Mouse (Mus musculus): ENCODE results near the gene Macrod2. TPM values are rescaled to one million over a fixed set of nuclear protein-coding genes. Genes with fewer than 3 reads are reported as not detected.

Macrod2 gene
- 28.9 and 31.0 TPM in 2 replicates for polyA plus RNA-seq (2015; fragmentation: Nextera tagmentation; extraction: Ambion mirVana)

DNA sequence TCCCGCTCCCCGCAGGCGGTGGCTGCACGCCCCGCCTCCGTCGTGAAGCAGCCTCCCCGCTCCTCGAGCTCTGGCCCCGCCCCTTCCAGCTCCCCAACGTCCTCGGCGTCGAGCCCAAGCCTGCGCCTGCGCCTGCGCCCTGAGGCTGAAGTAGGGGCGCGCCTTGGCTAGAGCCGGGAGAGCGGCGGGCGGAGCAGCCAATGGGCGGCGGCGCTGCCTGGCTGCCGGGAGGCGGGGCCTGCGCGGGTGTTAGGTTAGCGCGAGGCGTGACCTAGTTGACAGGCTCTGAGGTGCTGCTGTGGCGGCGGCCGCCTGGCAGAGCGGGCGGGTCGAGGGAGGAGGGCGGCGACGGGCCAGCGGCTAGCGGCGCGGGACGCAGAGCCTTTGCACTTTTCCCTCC, at the start of gene Macrod2:
Gene Macrod2, plus strand, starts transcription at position 131 of the 400 bp plus-strand sequence.
- Histone ChIP-seq H3K27ac (peak within 1 kb of the TSS; percentile 59; the same call in 1 of the 2 replicates), H3K4me1 (peaks cover 4% of the 10 kb centered on the region; the same call in 1 of the 2 replicates), H3K27me3 (peaks cover 6% of the 10 kb centered on the region; the same call in 1 of the 2 replicates), H3K9me3 (no peaks in the 10 kb centered on the region), H3K36me3 (no peaks in the 10 kb centered on the region), H3K4me2 (peak within 1 kb of the TSS; percentile 96), H3K4me3 (peak within 1 kb of the TSS; percentile 73), H3K9ac (peak within 1 kb of the TSS; percentile 39)
- ATAC-seq (ENCODE audit: insufficient number of reproducible peaks, low FRiP score, low TSS enrichment, low read depth) = peak; percentile 99
- WGBS = under 1% methylated on average over 44 of the region's 47 CpGs

DNA sequence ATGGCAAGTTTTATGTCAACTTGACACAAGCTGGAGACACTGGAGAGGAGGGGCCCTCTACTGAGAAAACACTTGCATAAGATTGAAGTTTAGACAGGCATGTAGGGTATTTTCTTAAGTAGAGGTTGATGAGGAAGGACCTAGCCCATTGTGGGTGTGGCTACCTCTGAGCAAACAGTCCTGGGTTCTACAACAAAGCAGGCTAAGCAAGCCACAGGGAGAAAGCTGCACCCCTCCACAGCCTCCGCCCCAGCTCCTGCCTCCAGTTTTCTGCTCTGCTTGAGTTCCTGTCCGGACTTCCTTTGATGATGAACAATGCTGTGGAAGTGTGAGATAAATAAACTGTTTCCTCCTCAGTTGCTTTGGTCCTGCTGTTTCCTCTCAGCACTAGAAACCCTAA, 35.2 kb upstream of the Macrod2 start:
- H3K36me3 ChIP-seq = no peaks in the 10 kb centered on the region
- H3K9me3 ChIP-seq = no peaks in the 10 kb centered on the region
- 59% methylated on average over 2 of the region's 2 CpGs for WGBS
- H3K27ac ChIP-seq = no peak overlapping the region
- no peak for ATAC-seq (ENCODE audit: insufficient number of reproducible peaks, low FRiP score, low TSS enrichment, low read depth)
- no peaks in the 10 kb centered on the region for H3K27me3 ChIP-seq
- H3K4me2 ChIP-seq = no peak overlapping the region
- no peak overlapping the region for H3K9ac ChIP-seq
- H3K4me1 ChIP-seq = no peaks in the 10 kb centered on the region
- no peak overlapping the region for H3K4me3 ChIP-seq

DNA sequence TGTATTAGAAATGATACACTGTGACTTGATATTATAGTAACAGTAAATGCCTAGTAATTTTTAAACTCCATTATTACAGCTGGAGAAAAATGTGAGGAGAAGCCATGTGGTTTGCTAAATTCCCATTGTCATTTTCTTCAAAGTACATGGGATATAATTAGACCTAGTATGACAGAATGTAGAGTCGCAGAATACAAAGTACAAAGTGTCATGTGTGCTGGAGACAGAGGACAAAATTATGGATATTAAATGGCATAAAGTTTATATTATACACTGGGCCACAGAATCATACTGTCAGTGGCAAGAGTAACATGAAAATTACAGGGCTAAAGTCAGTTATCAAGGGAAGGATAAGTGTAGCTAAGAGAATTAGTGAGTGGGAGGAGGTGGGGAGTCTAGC, 30.3 kb upstream of the Macrod2 start:
- no peaks in the 10 kb centered on the region for H3K4me1 ChIP-seq
- 83% methylated on average over 1 of the region's 1 CpGs for WGBS
- no peaks in the 10 kb centered on the region for H3K9me3 ChIP-seq
- no peaks in the 10 kb centered on the region for H3K36me3 ChIP-seq
- no peaks in the 10 kb centered on the region for H3K27me3 ChIP-seq
- no peak overlapping the region for H3K27ac ChIP-seq
- H3K9ac ChIP-seq = no peak overlapping the region
- no peak overlapping the region for H3K4me3 ChIP-seq
- no peak for ATAC-seq (ENCODE audit: insufficient number of reproducible peaks, low FRiP score, low TSS enrichment, low read depth)
- H3K4me2 ChIP-seq = no peak overlapping the region

DNA sequence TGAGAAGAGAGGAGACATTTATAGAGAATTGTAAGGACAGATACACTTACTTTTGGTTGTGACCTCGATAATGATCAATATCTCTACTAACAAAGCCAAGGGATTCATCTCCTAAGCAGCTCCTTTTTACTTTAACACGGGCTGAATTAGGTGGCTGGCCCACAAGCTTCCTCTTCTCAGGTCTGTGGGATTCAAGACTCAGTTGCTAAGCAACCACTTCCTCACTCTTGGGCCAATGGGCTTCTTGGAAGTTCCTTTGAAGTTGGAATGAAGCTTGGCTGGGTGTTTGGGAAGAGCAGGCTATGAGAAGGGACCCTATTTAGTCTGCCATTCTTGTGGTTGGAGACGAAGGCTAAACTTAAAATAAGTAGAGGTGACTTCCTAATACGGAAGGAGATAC, 5.6 kb upstream of the Macrod2 start, which contains the start of gene Sel1l2:
Gene Sel1l2, minus strand, starts transcription at position 182 of the 400 bp plus-strand sequence.
- 31% methylated on average over 4 of the region's 4 CpGs for WGBS
- Histone ChIP-seq H3K36me3 (no peaks in the 10 kb centered on the region), H3K9ac (no peak within 1 kb of the TSS), H3K27me3 (no peaks in the 10 kb centered on the region), H3K9me3 (no peaks in the 10 kb centered on the region), H3K4me3 (no peak within 1 kb of the TSS), H3K4me2 (no peak within 1 kb of the TSS), H3K27ac (no peak within 1 kb of the TSS), H3K4me1 (no peaks in the 10 kb centered on the region)
- no peak for ATAC-seq (ENCODE audit: insufficient number of reproducible peaks, low FRiP score, low TSS enrichment, low read depth)

- H3K4me2 ChIP-seq = peak overlapping the region; percentile 96
- peak overlapping the region; percentile 73 for H3K4me3 ChIP-seq
- H3K4me1 ChIP-seq = peaks cover 4% of the 10 kb centered on the region; the same call in 1 of the 2 replicates
- no peaks in the 10 kb centered on the region for H3K9me3 ChIP-seq
- peak overlapping the region; percentile 39 for H3K9ac ChIP-seq
- peaks cover 6% of the 10 kb centered on the region; the same call in 1 of the 2 replicates for H3K27me3 ChIP-seq
- no peaks in the 10 kb centered on the region for H3K36me3 ChIP-seq
- under 1% methylated on average over 46 of the region's 58 CpGs for WGBS
- ATAC-seq (ENCODE audit: insufficient number of reproducible peaks, low FRiP score, low TSS enrichment, low read depth) = peak; percentile 67
- H3K27ac ChIP-seq = 0 out of 2 replicates have a peak overlapping the region, but pooled peaks have one; percentile 59
Measured at GRCm38 (mm10) chr2:140395744-140396231, 679 bp downstream of the Macrod2 start.

- Histone ChIP-seq H3K9ac (no peak overlapping the region), H3K4me2 (no peak overlapping the region)
Measured at GRCm38 (mm10) chr2:140425844-140426243, 30.7 kb downstream of the Macrod2 start.

DNA sequence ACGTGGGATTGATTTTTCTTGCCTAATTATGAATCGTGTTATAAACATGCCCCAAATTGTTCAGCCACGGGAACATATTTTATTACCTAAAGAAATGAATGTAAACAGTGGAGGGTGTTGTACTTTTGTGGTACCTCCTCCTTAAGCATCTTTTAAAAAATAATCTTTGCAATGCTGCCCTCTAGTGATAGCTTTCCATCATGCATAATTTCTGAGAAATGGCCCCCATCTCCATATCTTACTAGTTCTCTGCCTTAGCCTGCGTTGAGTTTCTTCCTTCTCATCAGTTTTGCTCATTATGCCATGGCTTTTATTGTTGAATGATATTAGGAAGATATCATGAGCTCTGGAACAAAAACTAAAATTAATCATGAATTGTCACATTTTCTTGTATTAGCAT, 32.2 kb downstream of the Macrod2 start:
- ATAC-seq (ENCODE audit: insufficient number of reproducible peaks, low FRiP score, low TSS enrichment, low read depth) = no peak
- no peak overlapping the region for H3K9ac ChIP-seq
- H3K9me3 ChIP-seq = no peaks in the 10 kb centered on the region
- H3K27me3 ChIP-seq = no peaks in the 10 kb centered on the region
- no peak overlapping the region for H3K27ac ChIP-seq
- H3K36me3 ChIP-seq = no peaks in the 10 kb centered on the region
- no peaks in the 10 kb centered on the region for H3K4me1 ChIP-seq
- 13% methylated on average over 4 of the region's 4 CpGs for WGBS
- H3K4me2 ChIP-seq = no peak overlapping the region
- H3K4me3 ChIP-seq = no peak overlapping the region

More at GRCm38 (mm10) chr2:140425844-140426243, 30.7 kb downstream of the Macrod2 start:
- no peaks in the 10 kb centered on the region for H3K4me1 ChIP-seq
- H3K27ac ChIP-seq = no peak overlapping the region
- ATAC-seq (ENCODE audit: insufficient number of reproducible peaks, low FRiP score, low TSS enrichment, low read depth) = no peak
- H3K9me3 ChIP-seq = no peaks in the 10 kb centered on the region
- H3K4me3 ChIP-seq = no peak overlapping the region
- no peaks in the 10 kb centered on the region for H3K36me3 ChIP-seq
- no peaks in the 10 kb centered on the region for H3K27me3 ChIP-seq

GRCm38 (mm10) chr2:140439081-140439480, 44.0 kb downstream of the Macrod2 start:
- Histone ChIP-seq H3K4me3 (no peak overlapping the region), H3K27ac (no peak overlapping the region), H3K36me3 (no peaks in the 10 kb centered on the region), H3K4me1 (no peaks in the 10 kb centered on the region; the same call in 1 of the 2 replicates), H3K4me2 (no peak overlapping the region), H3K9me3 (no peaks in the 10 kb centered on the region), H3K27me3 (no peaks in the 10 kb centered on the region), H3K9ac (no peak overlapping the region)
- no peak for ATAC-seq (ENCODE audit: insufficient number of reproducible peaks, low FRiP score, low TSS enrichment, low read depth)
- 38% methylated on average over 4 of the region's 4 CpGs for WGBS

DNA sequence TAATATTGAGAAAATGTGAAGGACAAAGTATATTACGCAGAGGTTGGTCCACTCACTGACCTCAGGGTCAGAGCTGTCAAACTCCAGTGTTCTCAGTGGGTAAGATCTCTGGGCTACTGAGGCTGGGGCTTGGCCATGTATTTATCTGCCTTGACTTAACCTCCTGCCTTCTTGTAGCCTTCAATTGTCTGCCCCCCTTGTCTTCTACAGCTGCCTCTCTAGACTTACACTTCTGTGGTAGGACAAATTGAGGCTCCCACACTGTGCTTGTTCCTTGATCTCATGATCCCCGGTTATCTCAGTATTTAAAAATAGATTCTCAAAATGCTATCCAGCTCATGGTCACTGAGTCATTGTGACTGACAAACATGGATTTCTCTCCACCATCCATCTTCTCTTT, 53.5 kb downstream of the Macrod2 start:
- Histone ChIP-seq H3K9ac (no peak overlapping the region), H3K27me3 (no peaks in the 10 kb centered on the region), H3K36me3 (no peaks in the 10 kb centered on the region), H3K4me3 (no peak overlapping the region), H3K27ac (no peak overlapping the region), H3K4me2 (no peak overlapping the region), H3K4me1 (no peaks in the 10 kb centered on the region), H3K9me3 (no peaks in the 10 kb centered on the region)
- no peak for ATAC-seq (ENCODE audit: insufficient number of reproducible peaks, low FRiP score, low TSS enrichment, low read depth)
- WGBS = 81% methylated on average over 2 of the region's 2 CpGs

DNA sequence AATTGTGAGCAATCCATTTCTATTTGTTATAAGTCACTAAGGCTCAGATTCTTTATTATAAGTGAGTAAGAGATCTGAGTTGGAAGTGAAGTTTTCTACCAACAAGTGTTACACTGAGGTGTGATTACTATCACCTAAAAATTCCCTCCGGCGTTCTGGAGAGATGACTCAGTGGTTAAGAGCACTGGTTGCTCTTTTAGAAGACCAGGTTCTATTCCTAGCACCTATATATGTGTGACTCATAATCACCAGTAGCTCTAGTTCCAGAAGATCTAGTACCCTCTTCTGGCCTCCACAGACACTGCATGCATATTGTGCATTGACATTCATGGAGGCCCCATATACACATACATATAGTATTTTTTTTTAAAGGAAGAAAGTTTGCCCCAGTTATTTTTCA, 80.7 kb downstream of the Macrod2 start:
- Histone ChIP-seq H3K4me1 (no peaks in the 10 kb centered on the region), H3K36me3 (no peaks in the 10 kb centered on the region), H3K4me2 (no peak overlapping the region), H3K9ac (no peak overlapping the region), H3K4me3 (no peak overlapping the region), H3K9me3 (no peaks in the 10 kb centered on the region), H3K27ac (no peak overlapping the region), H3K27me3 (no peaks in the 10 kb centered on the region)
- WGBS = 77% methylated on average over 2 of the region's 2 CpGs
- ATAC-seq (ENCODE audit: insufficient number of reproducible peaks, low FRiP score, low TSS enrichment, low read depth) = no peak

- ATAC-seq (ENCODE audit: insufficient number of reproducible peaks, low FRiP score, low TSS enrichment, low read depth) = no peak
- WGBS = 80% methylated on average over 4 of the region's 4 CpGs
- no peaks in the 10 kb centered on the region for H3K4me1 ChIP-seq
- H3K4me3 ChIP-seq = no peak overlapping the region
- H3K9ac ChIP-seq = no peak overlapping the region
- H3K27me3 ChIP-seq = no peaks in the 10 kb centered on the region
- H3K27ac ChIP-seq = no peak overlapping the region
- H3K9me3 ChIP-seq = no peaks in the 10 kb centered on the region
- H3K36me3 ChIP-seq = no peaks in the 10 kb centered on the region
- no peak overlapping the region for H3K4me2 ChIP-seq
Measured at GRCm38 (mm10) chr2:140476891-140477290, 81.8 kb downstream of the Macrod2 start.

DNA sequence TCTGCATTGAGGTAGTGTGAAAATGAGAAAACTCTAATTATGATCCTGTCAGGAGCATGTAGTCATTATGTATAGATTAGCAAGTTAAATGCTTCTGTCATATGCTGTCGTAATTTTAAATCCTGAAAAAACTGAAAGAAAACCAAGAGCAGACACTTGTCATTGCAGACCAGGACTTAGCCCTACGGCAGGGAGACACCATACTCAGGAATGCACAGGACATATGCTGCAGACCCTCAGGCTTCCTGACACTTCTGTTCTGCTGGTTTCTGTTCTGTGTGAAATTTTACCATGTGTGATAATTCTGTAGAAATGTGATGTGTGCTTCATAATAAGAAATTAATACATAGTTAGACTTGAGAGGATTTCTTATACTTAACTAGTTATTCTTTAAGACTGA, 87.5 kb downstream of the Macrod2 start:
- Histone ChIP-seq H3K4me2 (no peak overlapping the region), H3K27me3 (no peaks in the 10 kb centered on the region), H3K9ac (no peak overlapping the region), H3K4me3 (no peak overlapping the region), H3K4me1 (no peaks in the 10 kb centered on the region), H3K27ac (no peak overlapping the region), H3K9me3 (no peaks in the 10 kb centered on the region), H3K36me3 (no peaks in the 10 kb centered on the region)
- 58% methylated on average over 2 of the region's 2 CpGs for WGBS
- ATAC-seq (ENCODE audit: insufficient number of reproducible peaks, low FRiP score, low TSS enrichment, low read depth) = no peak

- H3K36me3 ChIP-seq = no peaks in the 10 kb centered on the region
- H3K4me1 ChIP-seq = no peaks in the 10 kb centered on the region
- H3K9me3 ChIP-seq = no peaks in the 10 kb centered on the region
- WGBS = 54% methylated on average over 3 of the region's 3 CpGs
- H3K9ac ChIP-seq = no peak overlapping the region
- ATAC-seq (ENCODE audit: insufficient number of reproducible peaks, low FRiP score, low TSS enrichment, low read depth) = no peak
- no peak overlapping the region for H3K4me2 ChIP-seq
- H3K27me3 ChIP-seq = no peaks in the 10 kb centered on the region
- no peak overlapping the region for H3K27ac ChIP-seq
- H3K4me3 ChIP-seq = no peak overlapping the region
Measured at GRCm38 (mm10) chr2:140497688-140498087, 102.6 kb downstream of the Macrod2 start.
